Mouse (Mus musculus) ES-E14 (cell line): ENCODE measurements at regions not wholly inside any gene's neighbourhood (a gene's known extent, or its start where the extent isn't known, plus 50 kb on each side); places are given as distances from the start of the nearest gene placed in this dataset.

Experiments
- DNase-seq: peaks from one replicate; pipeline ENCODE4 v3.0.0-alpha.2; 2013; ENCODE audit warnings: low read depth, low spot score
- H3K27ac ChIP-seq: 2 replicates; pipeline ENCODE4 v1.5.1; 2012; ENCODE audit warnings: low read depth, mild to moderate bottlenecking, low read length, moderate library complexity, mixed read lengths; ENCODE audit not compliant: poor library complexity, insufficient read depth, severe bottlenecking
- H3K36me3 ChIP-seq: 2 replicates; pipeline ENCODE4 v1.6.1; 2012; ENCODE audit warnings: mild to moderate bottlenecking, low read length, moderate library complexity, mixed read lengths; ENCODE audit not compliant: control insufficient read depth, poor library complexity, insufficient read depth, severe bottlenecking
- H3K4me1 ChIP-seq, 2 experiments: fragments of 150-350 bp in 1 of 2; sonication (generic) in 1 of 2; 2 replicates each; pipeline ENCODE4 v1.6.1; 2012; ENCODE audit warnings: low read length in 2 of 2, mild to moderate bottlenecking in 1 of 2, mixed read lengths in 1 of 2; ENCODE audit not compliant: control insufficient read depth in 2 of 2, insufficient read depth in 2 of 2, poor library complexity in 1 of 2
- H3K4me3 ChIP-seq, 2 experiments: fragments of 150-350 bp in 1 of 2; sonication (generic) in 1 of 2; 2 replicates each; pipeline ENCODE4 v1.5.1; 2012; ENCODE audit warnings: low read length in 2 of 2, low read depth in 1 of 2, mild to moderate bottlenecking in 1 of 2, mixed read lengths in 1 of 2; ENCODE audit not compliant: insufficient read depth in 1 of 2, poor library complexity in 1 of 2, severe bottlenecking in 1 of 2
- H3K9ac ChIP-seq: 2 replicates; pipeline ENCODE4 v1.6.1; 2012; ENCODE audit warnings: low read depth, mild to moderate bottlenecking, low read length, mixed read lengths; ENCODE audit not compliant: poor library complexity, insufficient read depth, severe bottlenecking
- H3K9me3 ChIP-seq: fragments of 150-350 bp; sonication (generic); 2 replicates; pipeline ENCODE4 v1.6.1; 2012; ENCODE audit warnings: low read depth, mild to moderate bottlenecking, low read length; ENCODE audit not compliant: control insufficient read depth, insufficient read depth
- CHD2 ChIP-seq: IDR thresholded peaks from 2 replicates; pipeline ENCODE4 v1.6.1; 2014; ENCODE audit warnings: mild to moderate bottlenecking, low read depth, low read length, inconsistent platforms
- HCFC1 ChIP-seq: IDR thresholded peaks from 2 replicates; pipeline ENCODE4 v1.6.1; 2012; ENCODE audit warnings: low read length, inconsistent platforms, borderline replicate concordance; ENCODE audit not compliant: insufficient read depth
- MAFK ChIP-seq: IDR thresholded peaks from 2 replicates; pipeline ENCODE4 v1.6.1; 2014; ENCODE audit warnings: mild to moderate bottlenecking, low read depth, low read length, inconsistent platforms; ENCODE audit not compliant: insufficient read depth
- ZC3H11A ChIP-seq: IDR thresholded peaks from 2 replicates; pipeline ENCODE4 v1.6.1; 2012; ENCODE audit warnings: low read depth, mild to moderate bottlenecking, inconsistent platforms, low read length, borderline replicate concordance
- ZNF384 ChIP-seq: IDR thresholded peaks from 2 replicates; pipeline ENCODE4 v1.6.1; 2012; ENCODE audit warnings: low read depth, low read length, inconsistent platforms
- in situ Hi-C, 2 experiments: fragments of 600-800 bp; cut with MboI; formaldehyde crosslinking; loops; one replicate each; pipeline ENCODE4 v1.15.1; 2025; ENCODE audit warnings: low sequenced_read_pairs in 2 of 2, inconsistent platforms in 1 of 2; ENCODE audit not compliant: unreplicated experiment in 2 of 2

- Histone ChIP-seq H3K4me3 (no peak overlapping the region), H3K4me1 (no peaks in the 10 kb centered on the region), H3K27ac (no peak overlapping the region), H3K36me3 (no peaks in the 10 kb centered on the region), H3K9me3 (no peaks in the 10 kb centered on the region), H3K9ac (no peak overlapping the region)
- no peak for DNase-seq
- in situ Hi-C loops = no loop called here
- TF ChIP-seq HCFC1 = no peak
- TF ChIP-seq ZC3H11A = no peak
- TF ChIP-seq ZNF384 = no peak
- no peak for TF ChIP-seq MAFK
- no peak for TF ChIP-seq CHD2
Observed at GRCm38 (mm10) chr3:18892813-18893212, 735.7 kb downstream of the 1700064H15Rik start.

GRCm38 (mm10) chr3:18905769-18906168 lies 722.7 kb downstream of the 1700064H15Rik start:
- H3K4me3 ChIP-seq = no peak overlapping the region
- no peak overlapping the region for H3K27ac ChIP-seq
- in situ Hi-C loops = no loop called here
- no peaks in the 10 kb centered on the region for H3K9me3 ChIP-seq
- TF ChIP-seq ZC3H11A (no peak), HCFC1 (no peak), ZNF384 (no peak), MAFK (no peak), CHD2 (no peak)
- H3K4me1 ChIP-seq = no peaks in the 10 kb centered on the region
- no peak overlapping the region for H3K9ac ChIP-seq
- DNase-seq = no peak
- H3K36me3 ChIP-seq = no peaks in the 10 kb centered on the region

GRCm38 (mm10) chr3:18906210-18906609 lies 722.3 kb downstream of the 1700064H15Rik start:
- H3K4me1 ChIP-seq = no peaks in the 10 kb centered on the region
- no peak overlapping the region for H3K4me3 ChIP-seq
- no peaks in the 10 kb centered on the region for H3K36me3 ChIP-seq
- H3K27ac ChIP-seq = no peak overlapping the region
- H3K9ac ChIP-seq = no peak overlapping the region
- no peaks in the 10 kb centered on the region for H3K9me3 ChIP-seq
- no peak for DNase-seq
- no peak for TF ChIP-seq HCFC1
- no peak for TF ChIP-seq ZNF384
- no peak for TF ChIP-seq MAFK
- TF ChIP-seq ZC3H11A = no peak
- no peak for TF ChIP-seq CHD2
- in situ Hi-C loops = no loop called here

- Histone ChIP-seq H3K4me3 (no peak overlapping the region), H3K27ac (no peak overlapping the region), H3K36me3 (no peaks in the 10 kb centered on the region), H3K9ac (no peak overlapping the region), H3K9me3 (no peaks in the 10 kb centered on the region), H3K4me1 (no peaks in the 10 kb centered on the region)
- in situ Hi-C loops = no loop called here
- no peak for DNase-seq
- no peak for TF ChIP-seq MAFK
- TF ChIP-seq HCFC1 = no peak
- no peak for TF ChIP-seq ZNF384
- TF ChIP-seq CHD2 = no peak
- TF ChIP-seq ZC3H11A = no peak
Observed at GRCm38 (mm10) chr3:18908737-18909136, 719.7 kb downstream of the 1700064H15Rik start.

GRCm38 (mm10) chr3:18928401-18929104 lies 699.9 kb downstream of the 1700064H15Rik start:
- H3K36me3 ChIP-seq = no peaks in the 10 kb centered on the region
- H3K4me3 ChIP-seq = no peak overlapping the region
- TF ChIP-seq MAFK = no peak
- TF ChIP-seq HCFC1 = no peak
- no peak for TF ChIP-seq ZNF384
- H3K9me3 ChIP-seq = no peaks in the 10 kb centered on the region
- H3K9ac ChIP-seq = no peak overlapping the region
- in situ Hi-C loops = no loop called here
- H3K4me1 ChIP-seq = no peaks in the 10 kb centered on the region
- no peak for DNase-seq
- H3K27ac ChIP-seq = no peak overlapping the region
